Mouse (Mus musculus) brain, embryonic 14.5 days (tissue): Measurements from ENCODE around the gene Cox4i2. TPM values are rescaled to one million over a fixed set of nuclear protein-coding genes. Genes with fewer than 3 reads are reported as not detected.

Experiments
- DNase-seq: peaks from one replicate; pipeline ENCODE4 v3.0.0-alpha.2; 2011; ENCODE audit warnings: low read depth
- CTCF ChIP-seq: fragments of 200-500 bp; IDR thresholded peaks from 2 replicates; pipeline ENCODE4 v1.5.1; 2012; ENCODE audit warnings: inconsistent platforms, mild to moderate bottlenecking, moderate library complexity, borderline replicate concordance; ENCODE audit not compliant: insufficient read depth, insufficient read length; ENCODE audit errors: extremely low read depth
- POLR2A ChIP-seq: fragments of 200-500 bp; IDR thresholded peaks from 2 replicates; pipeline ENCODE4 v1.6.1; 2012; ENCODE audit warnings: mild to moderate bottlenecking, inconsistent platforms, borderline replicate concordance; ENCODE audit not compliant: poor library complexity, insufficient read depth, insufficient read length, severe bottlenecking; ENCODE audit errors: extremely low read depth
- polyA plus RNA-seq: library from polyadenylated mRNA; depleted of rRNA; stranded (reverse); fragments of >200 nt; gene quantifications from 2 replicates; pipeline ENCODE4 v1.2.3, GENCODE M21; 2012

Cox4i2 gene
- polyA plus RNA-seq, 1 experiment = 4.3 TPM

GRCm38 (mm10) chr2:152736748-152737147 is 17.2 kb upstream of the Cox4i2 start:
- DNase-seq = peak; percentile 61

GRCm38 (mm10) chr2:152737306-152738221 is 16.4 kb upstream of the Cox4i2 start:
- TF ChIP-seq CTCF = no peak
- TF ChIP-seq POLR2A = no peak
- DNase-seq = no peak

More at GRCm38 (mm10) chr2:152736748-152737147, 17.2 kb upstream of the Cox4i2 start:
- TF ChIP-seq POLR2A = no peak
- TF ChIP-seq CTCF = no peak

GRCm38 (mm10) chr2:152738341-152738740 is 15.6 kb upstream of the Cox4i2 start:
- no peak for DNase-seq
- no peak for TF ChIP-seq POLR2A

GRCm38 (mm10) chr2:152739031-152739841 is 14.7 kb upstream of the Cox4i2 start:
- DNase-seq = peak; percentile 79
- no peak for TF ChIP-seq POLR2A
- TF ChIP-seq CTCF = no peak

- DNase-seq = peak; percentile 39
- no peak for TF ChIP-seq CTCF
- no peak for TF ChIP-seq POLR2A
Observed at GRCm38 (mm10) chr2:152739842-152740260, 14.1 kb upstream of the Cox4i2 start.

GRCm38 (mm10) chr2:152740490-152740889 is 13.5 kb upstream of the Cox4i2 start:
- DNase-seq = no peak
- no peak for TF ChIP-seq POLR2A
- no peak for TF ChIP-seq CTCF

- peak; percentile 84 for DNase-seq
- no peak for TF ChIP-seq CTCF
- TF ChIP-seq POLR2A = no peak
Observed at GRCm38 (mm10) chr2:152741153-152742041, 12.6 kb upstream of the Cox4i2 start.

GRCm38 (mm10) chr2:152742435-152742834 is 11.5 kb upstream of the Cox4i2 start:
- peak; percentile 68 for DNase-seq
- TF ChIP-seq POLR2A (no peak), CTCF (peak; percentile 67)

- no peak for TF ChIP-seq POLR2A
- no peak for TF ChIP-seq CTCF
- no peak for DNase-seq
Observed at GRCm38 (mm10) chr2:152756474-152757393, 2.8 kb downstream of the Cox4i2 start.

GRCm38 (mm10) chr2:152757478-152757877 is 3.5 kb downstream of the Cox4i2 start:
- TF ChIP-seq CTCF (no peak), POLR2A (no peak)
- DNase-seq = peak; percentile 48

- TF ChIP-seq CTCF (no peak), POLR2A (no peak)
- no peak for DNase-seq
Observed at GRCm38 (mm10) chr2:152758351-152758750, 4.4 kb downstream of the Cox4i2 start.

- DNase-seq = no peak
Observed at GRCm38 (mm10) chr2:152763310-152763709, 9.3 kb downstream of the Cox4i2 start.

More at GRCm38 (mm10) chr2:152763310-152763709, 9.3 kb downstream of the Cox4i2 start:
- no peak for TF ChIP-seq POLR2A
- no peak for TF ChIP-seq CTCF
